Mouse (Mus musculus) embryonic fibroblast, embryonic 13.5 days (primary cell): Measurements from ENCODE around the gene Dnajc4.

ENCODE experiments used
- CTCF ChIP-seq: IDR thresholded peaks from 2 replicates; pipeline ENCODE4 v1.5.1; 2011; ENCODE audit warnings: mild to moderate bottlenecking, control low read depth, low read length, moderate library complexity, borderline replicate concordance; ENCODE audit not compliant: insufficient read depth
- POLR2A ChIP-seq: IDR thresholded peaks from 2 replicates; pipeline ENCODE4 v1.6.1; 2011; ENCODE audit warnings: low read depth, mild to moderate bottlenecking, control low read depth, low read length, moderate library complexity

DNA sequence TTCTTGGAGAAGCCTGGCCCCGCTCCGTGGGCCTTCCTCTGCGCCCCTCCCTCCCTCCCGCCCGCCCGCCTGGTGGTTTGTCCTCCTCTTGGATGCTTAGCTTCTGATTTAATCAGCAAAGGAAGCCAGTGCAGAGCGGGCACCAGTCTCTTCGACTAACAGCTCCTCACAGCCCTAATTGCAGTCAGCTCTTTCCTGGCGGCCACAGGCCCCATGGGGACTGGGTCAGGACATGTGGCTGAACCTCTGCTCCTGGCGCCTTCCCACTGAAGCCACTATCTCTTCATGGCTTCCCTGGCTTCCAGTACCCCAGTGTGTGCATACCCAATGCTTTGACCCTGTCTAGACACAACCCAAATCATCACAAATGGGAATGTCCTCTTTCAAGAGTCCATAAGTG, 35.9 kb downstream of the Dnajc4 start:
- TF ChIP-seq POLR2A (no peak), CTCF (no peak)
